Mouse (Mus musculus) G1E (cell line): Measurements from ENCODE around the gene Upf2. TPM values are rescaled to one million over a fixed set of nuclear protein-coding genes. Genes with fewer than 3 reads are reported as not detected.
"Not testable (repeated sequence)": the region's sequence is repeated elsewhere in the genome, so short reads cannot be mapped to it uniquely, and the experiment has no call there.

Source experiments
- ATAC-seq: 2 replicates; pipeline ENCODE4 v1.8.0; 2016; ENCODE audit warnings: mild to moderate bottlenecking; ENCODE audit not compliant: insufficient number of reproducible peaks, poor library complexity, low FRiP score, severe bottlenecking; ENCODE audit errors: extremely low read depth
- DNase-seq: peaks from one replicate; pipeline ENCODE4 v3.0.0; 2012; ENCODE audit warnings: low spot score
- H3K27me3 ChIP-seq: 2 replicates; pipeline ENCODE4 v1.6.1; 2012; ENCODE audit warnings: mild to moderate bottlenecking, low read length, inconsistent platforms; ENCODE audit not compliant: insufficient read depth
- H3K36me3 ChIP-seq: replicated peaks from 2 replicates; pipeline ENCODE3; 2012; ENCODE audit warnings: mild to moderate bottlenecking, inconsistent platforms
- H3K4me1 ChIP-seq: 2 replicates; pipeline ENCODE4 v1.6.1; 2012; ENCODE audit warnings: low read depth, low read length, inconsistent platforms, mixed read lengths; ENCODE audit not compliant: insufficient read depth
- H3K4me3 ChIP-seq: 2 replicates; pipeline ENCODE4 v1.5.1; 2012; ENCODE audit warnings: low read depth, mild to moderate bottlenecking, inconsistent platforms, low read length, moderate library complexity, mixed read lengths
- H3K9me3 ChIP-seq: replicated peaks from 2 replicates; pipeline ENCODE4 v1.6.1; 2012; ENCODE audit warnings: inconsistent platforms
- CTCF ChIP-seq: IDR thresholded peaks from 2 replicates; pipeline ENCODE4 v1.5.1; 2012; ENCODE audit warnings: low read depth, low read length, inconsistent platforms, mixed read lengths
- GATA1 ChIP-seq: IDR thresholded peaks from 2 replicates; pipeline ENCODE4 v1.6.1; 2012; ENCODE audit warnings: borderline replicate concordance, low read length, inconsistent platforms, mixed read lengths
- GATA2 ChIP-seq: IDR thresholded peaks from 2 replicates; pipeline ENCODE4 v1.6.1; 2012; ENCODE audit warnings: low read depth, low read length, inconsistent platforms, borderline replicate concordance
- POLR2AphosphoS5 ChIP-seq: IDR thresholded peaks from 2 replicates; pipeline ENCODE4 v1.6.1; 2012; ENCODE audit warnings: low read depth, low read length, inconsistent platforms; ENCODE audit not compliant: insufficient replicate concordance
- TAL1 ChIP-seq: conservative IDR thresholded peaks from 2 replicates; pipeline ENCODE4 v1.6.1; 2012; ENCODE audit warnings: low read depth, low read length, inconsistent platforms, mixed read lengths
- polyA plus RNA-seq: library from polyadenylated mRNA; stranded (reverse); fragments of >175 nt; gene quantifications from 2 replicates; pipeline ENCODE4 v1.2.3, GENCODE M21; 2012
- total RNA-seq, 2 experiments: library from RNA; stranded (forward) in 1 of 2; stranded (reverse) in 1 of 2; fragments of 200-1000 nt in 1 of 2; fragments of >200 nt in 1 of 2; fragmentation: Nextera tagmentation in 1 of 2; gene quantifications; 2 replicates each; pipeline ENCODE4 v1.2.3; 2014 to 2017

The Upf2 gene
- total and polyA plus RNA-seq, 3 experiments: 6.2 to 48.8 (median 27.9) TPM

GRCm38 (mm10) chr2:6014532-6014931 lies 63.3 kb downstream of the Upf2 start:
- peaks cover 49% of the 10 kb centered on the region for H3K36me3 ChIP-seq
- DNase-seq: no peak
- TF ChIP-seq CTCF: no peak
- TF ChIP-seq POLR2AphosphoS5: no peak
- no peak for ATAC-seq
- H3K4me1 ChIP-seq: no peaks in the 10 kb centered on the region
- no peak overlapping the region for H3K4me3 ChIP-seq
- no peaks in the 10 kb centered on the region for H3K9me3 ChIP-seq
- no peaks in the 10 kb centered on the region for H3K27me3 ChIP-seq

- not testable (repeated sequence) for H3K4me1 ChIP-seq, ATAC-seq, H3K4me3 ChIP-seq, H3K27me3 ChIP-seq, DNase-seq, H3K9me3 ChIP-seq
- H3K36me3 ChIP-seq: peaks cover 55% of the 10 kb centered on the region
Measured at GRCm38 (mm10) chr2:6015182-6015581, 63.9 kb downstream of the Upf2 start.

GRCm38 (mm10) chr2:6020570-6020969 lies 69.3 kb downstream of the Upf2 start:
- no peak for TF ChIP-seq CTCF
- Histone ChIP-seq H3K9me3 (no peaks in the 10 kb centered on the region), H3K27me3 (no peaks in the 10 kb centered on the region), H3K4me1 (no peaks in the 10 kb centered on the region), H3K36me3 (peaks cover 67% of the 10 kb centered on the region), H3K4me3 (no peak overlapping the region)
- no peak for ATAC-seq
- no peak for DNase-seq

GRCm38 (mm10) chr2:6042644-6043043 lies 91.4 kb downstream of the Upf2 start:
- DNase-seq: no peak
- no peaks in the 10 kb centered on the region for H3K4me1 ChIP-seq
- no peak for ATAC-seq
- no peaks in the 10 kb centered on the region for H3K9me3 ChIP-seq
- no peak overlapping the region for H3K4me3 ChIP-seq
- no peaks in the 10 kb centered on the region for H3K27me3 ChIP-seq
- TF ChIP-seq GATA1 (no peak), TAL1 (no peak), POLR2AphosphoS5 (no peak), CTCF (no peak), GATA2 (no peak)
- peaks cover 71% of the 10 kb centered on the region for H3K36me3 ChIP-seq

- Histone ChIP-seq H3K36me3 (peaks cover 84% of the 10 kb centered on the region), H3K4me1 (no peaks in the 10 kb centered on the region), H3K4me3 (no peak overlapping the region), H3K27me3 (no peaks in the 10 kb centered on the region), H3K9me3 (no peaks in the 10 kb centered on the region)
- TF ChIP-seq POLR2AphosphoS5 (no peak), TAL1 (no peak), GATA2 (no peak), GATA1 (no peak), CTCF (no peak)
- no peak for DNase-seq
- ATAC-seq: no peak
Measured at GRCm38 (mm10) chr2:6046796-6047195, 95.5 kb downstream of the Upf2 start.

- Histone ChIP-seq H3K27me3 (no peaks in the 10 kb centered on the region), H3K36me3 (peaks cover 83% of the 10 kb centered on the region), H3K4me1 (no peaks in the 10 kb centered on the region), H3K9me3 (no peaks in the 10 kb centered on the region), H3K4me3 (no peak overlapping the region)
- ATAC-seq (no peak), DNase-seq (no peak)
- TF ChIP-seq GATA2: no peak
- no peak for TF ChIP-seq TAL1
- no peak for TF ChIP-seq POLR2AphosphoS5
- no peak for TF ChIP-seq GATA1
- no peak for TF ChIP-seq CTCF
Measured at GRCm38 (mm10) chr2:6048570-6048969, 97.3 kb downstream of the Upf2 start.

GRCm38 (mm10) chr2:6049018-6049417 lies 97.7 kb downstream of the Upf2 start:
- Histone ChIP-seq H3K27me3 (no peaks in the 10 kb centered on the region), H3K4me1 (no peaks in the 10 kb centered on the region), H3K36me3 (peaks cover 82% of the 10 kb centered on the region), H3K9me3 (no peaks in the 10 kb centered on the region), H3K4me3 (no peak overlapping the region)
- ATAC-seq: no peak
- TF ChIP-seq POLR2AphosphoS5 (no peak), TAL1 (no peak), CTCF (no peak), GATA1 (no peak), GATA2 (no peak)
- DNase-seq: no peak

GRCm38 (mm10) chr2:6055466-6055865 lies 104.2 kb downstream of the Upf2 start:
- ATAC-seq (no peak), DNase-seq (no peak)
- Histone ChIP-seq H3K27me3 (no peaks in the 10 kb centered on the region), H3K4me1 (no peaks in the 10 kb centered on the region), H3K36me3 (peaks cover 65% of the 10 kb centered on the region), H3K9me3 (no peaks in the 10 kb centered on the region), H3K4me3 (no peak overlapping the region)
- no peak for TF ChIP-seq GATA2
- TF ChIP-seq POLR2AphosphoS5: no peak
- TF ChIP-seq GATA1: no peak
- no peak for TF ChIP-seq CTCF
- no peak for TF ChIP-seq TAL1
